Mouse (Mus musculus): ENCODE results near the gene Nr6a1. TPM values are rescaled to one million over a fixed set of nuclear protein-coding genes. Genes with fewer than 3 reads are reported as not detected.

Nr6a1 gene
- polyA plus RNA-seq, 1 experiment from 2014 or later, result 1.5 TPM

DNA sequence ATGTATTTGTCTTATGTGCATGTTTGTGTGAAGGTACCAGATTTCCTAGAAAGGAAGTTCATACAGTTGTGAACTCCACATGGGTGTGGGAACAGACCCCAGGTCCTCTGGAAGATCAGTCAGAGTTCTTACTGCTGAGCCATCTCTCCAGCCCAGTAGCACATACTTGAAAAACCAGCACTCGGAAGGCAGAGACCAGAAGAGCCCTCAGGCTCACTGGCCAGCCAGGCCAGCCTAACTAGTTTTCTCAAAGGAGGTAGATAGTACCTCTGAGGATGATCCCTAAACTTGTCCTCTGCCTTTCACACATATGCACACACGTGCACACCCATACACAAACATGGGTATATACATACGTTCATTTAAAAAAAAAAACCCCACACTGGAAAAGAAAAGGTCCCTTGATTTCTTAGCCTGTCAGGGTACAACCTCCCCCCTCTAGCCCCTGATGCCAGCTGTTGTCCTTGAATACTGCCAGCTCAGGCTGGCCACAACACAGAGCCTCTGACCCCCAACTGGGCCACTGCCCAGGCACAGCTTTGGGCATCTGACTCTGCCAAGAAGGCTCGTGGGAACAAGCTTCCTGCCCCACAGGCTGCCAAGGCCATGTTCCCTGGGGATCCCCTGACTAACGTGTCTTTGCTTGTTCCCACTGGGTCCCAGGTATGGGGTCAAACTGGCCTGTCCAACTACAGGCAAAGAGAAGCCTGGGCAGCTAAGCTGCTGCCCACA, 25.8 kb upstream of the Nr6a1 start:
- Histone ChIP-seq H3K4me3 (no peak overlapping the region), H3K36me3 (0 out of 2 replicates have a peak, but pooled peaks cover 16% of the 10 kb centered on the region), H3K9ac (no peak overlapping the region), H3K9me3 (no peaks in the 10 kb centered on the region), H3K4me2 (no peak overlapping the region), H3K27ac (no peak overlapping the region), H3K27me3 (no peaks in the 10 kb centered on the region), H3K4me1 (no peaks in the 10 kb centered on the region)
- no peak for ATAC-seq (ENCODE audit: insufficient number of reproducible peaks, insufficient read depth, low FRiP score, low TSS enrichment, low read depth)
- WGBS, result 59% methylated on average over 5 of the region's 5 CpGs

DNA sequence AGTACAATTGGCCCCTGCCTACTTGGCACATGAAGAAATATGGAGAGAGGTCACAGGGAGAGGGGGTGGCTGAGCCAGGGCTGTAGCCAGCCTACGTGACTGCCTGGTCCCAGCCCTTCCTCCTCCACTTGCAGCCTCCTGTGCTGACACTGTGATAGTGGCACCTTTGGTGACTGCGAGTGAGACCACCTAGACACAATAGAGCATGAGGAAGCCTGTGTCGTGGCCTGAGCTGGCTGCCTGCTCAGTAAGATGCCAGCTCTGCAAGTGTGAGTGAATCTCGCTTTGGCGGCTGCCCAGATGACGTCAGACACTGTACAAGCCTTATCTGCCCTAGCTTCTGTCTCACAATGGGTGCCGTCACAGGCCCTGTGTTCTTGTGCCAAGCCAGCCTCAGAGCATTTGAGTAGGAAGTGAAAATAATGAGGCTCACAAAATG, 22.8 kb upstream of the Nr6a1 start:
- 0 out of 2 replicates have a peak, but pooled peaks have one; percentile 53 for ATAC-seq (ENCODE audit: insufficient number of reproducible peaks, insufficient read depth, low FRiP score, low TSS enrichment, low read depth)
- Histone ChIP-seq H3K27me3 (no peaks in the 10 kb centered on the region), H3K9ac (no peak overlapping the region), H3K36me3 (peaks cover 13% of the 10 kb centered on the region; the same call in 1 of the 2 replicates), H3K4me1 (no peaks in the 10 kb centered on the region), H3K9me3 (no peaks in the 10 kb centered on the region), H3K4me2 (no peak overlapping the region), H3K27ac (no peak overlapping the region), H3K4me3 (no peak overlapping the region)
- 76% methylated on average over 7 of the region's 7 CpGs for WGBS

DNA sequence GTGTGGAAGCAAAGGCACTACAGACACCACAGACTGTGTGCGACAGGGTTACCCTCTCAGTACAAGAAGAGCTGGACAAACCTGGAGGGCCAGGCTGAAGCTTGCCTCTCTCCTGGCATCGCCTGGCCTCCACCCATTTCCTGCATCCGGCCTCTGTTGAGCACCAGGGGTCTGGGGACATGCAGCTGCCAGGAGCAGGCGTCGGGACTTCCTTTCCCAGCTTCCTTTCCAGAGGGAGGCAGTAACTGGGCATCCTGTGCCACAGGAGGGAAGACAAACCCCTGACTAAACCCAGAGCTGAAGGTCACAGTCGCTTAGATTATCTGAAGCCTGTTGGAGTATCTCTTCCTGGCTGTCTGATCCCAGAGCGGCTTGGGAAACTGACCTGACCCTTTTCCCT, 20.1 kb upstream of the Nr6a1 start:
- 66% methylated on average over 7 of the region's 7 CpGs for WGBS
- H3K4me3 ChIP-seq, result no peak overlapping the region
- H3K36me3 ChIP-seq, result peaks cover 13% of the 10 kb centered on the region; the same call in 1 of the 2 replicates
- no peak for ATAC-seq (ENCODE audit: insufficient number of reproducible peaks, insufficient read depth, low FRiP score, low TSS enrichment, low read depth)
- H3K9me3 ChIP-seq, result no peaks in the 10 kb centered on the region
- no peaks in the 10 kb centered on the region for H3K4me1 ChIP-seq
- H3K27ac ChIP-seq, result no peak overlapping the region
- H3K4me2 ChIP-seq, result no peak overlapping the region
- H3K27me3 ChIP-seq, result no peaks in the 10 kb centered on the region
- H3K9ac ChIP-seq, result no peak overlapping the region

DNA sequence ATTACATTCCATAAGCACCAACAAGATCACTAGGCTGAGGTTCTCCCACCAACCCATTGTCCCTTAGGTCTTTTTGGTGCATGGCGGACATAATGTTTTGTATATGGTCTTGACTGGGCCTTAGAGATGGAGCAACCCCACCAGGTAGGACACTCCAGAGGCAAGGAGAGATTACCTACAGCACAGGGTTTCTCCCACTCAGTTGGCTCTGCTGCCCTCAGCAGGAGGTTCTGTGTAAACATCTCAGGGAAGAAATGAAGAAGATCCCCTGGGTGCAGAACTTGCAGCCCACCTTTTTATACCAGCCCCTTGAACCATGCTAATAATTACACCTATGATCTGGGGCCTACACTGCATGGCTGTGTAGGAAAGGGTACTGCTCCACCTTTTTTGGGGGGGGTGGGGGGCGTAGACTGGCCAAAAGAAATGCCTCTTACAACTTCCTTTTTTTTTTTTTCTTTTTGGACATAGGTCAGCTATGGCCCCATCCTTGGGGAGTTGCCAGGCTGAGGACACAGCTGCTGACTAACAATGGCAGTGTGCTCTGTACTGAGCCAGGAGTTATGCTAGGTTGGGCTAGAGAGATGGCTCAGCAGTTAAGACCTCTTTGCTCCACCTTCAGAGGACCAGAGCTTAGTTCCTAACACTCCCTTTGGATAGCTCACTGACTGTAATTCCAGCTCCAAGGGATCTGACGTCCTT, 17.1 kb upstream of the Nr6a1 start:
- H3K27me3 ChIP-seq, result no peaks in the 10 kb centered on the region
- H3K4me2 ChIP-seq, result no peak overlapping the region
- H3K27ac ChIP-seq, result no peak overlapping the region
- no peak overlapping the region for H3K4me3 ChIP-seq
- H3K36me3 ChIP-seq, result peaks cover 7% of the 10 kb centered on the region; the same call in 1 of the 2 replicates
- ATAC-seq (ENCODE audit: insufficient number of reproducible peaks, insufficient read depth, low FRiP score, low TSS enrichment, low read depth), result no peak
- no peaks in the 10 kb centered on the region for H3K9me3 ChIP-seq
- no peaks in the 10 kb centered on the region for H3K4me1 ChIP-seq
- no peak overlapping the region for H3K9ac ChIP-seq
- 64% methylated on average over 3 of the region's 3 CpGs for WGBS

DNA sequence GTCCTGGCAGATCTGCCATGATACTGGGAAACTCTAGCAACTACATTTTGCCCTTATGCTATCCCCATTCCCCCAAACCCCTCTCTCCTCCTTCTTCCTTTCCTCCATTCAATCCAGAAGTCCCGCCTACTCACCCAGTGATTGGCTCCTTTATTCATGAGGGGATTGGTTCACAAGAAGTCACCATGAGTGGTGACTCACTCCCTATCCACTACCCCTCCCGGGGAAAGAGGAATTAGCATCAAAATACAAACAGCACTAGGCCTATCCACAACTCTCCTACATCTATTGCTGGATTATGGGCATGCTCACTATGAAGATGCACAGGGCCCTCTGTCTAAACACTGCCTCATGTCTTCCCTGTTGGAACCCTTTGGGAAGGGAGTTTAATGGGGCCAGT, 16.5 kb upstream of the Nr6a1 start:
- Histone ChIP-seq H3K9me3 (no peaks in the 10 kb centered on the region), H3K4me1 (no peaks in the 10 kb centered on the region), H3K9ac (no peak overlapping the region), H3K4me3 (no peak overlapping the region), H3K4me2 (no peak overlapping the region), H3K27ac (no peak overlapping the region), H3K27me3 (no peaks in the 10 kb centered on the region), H3K36me3 (peaks cover 5% of the 10 kb centered on the region; the same call in 1 of the 2 replicates)
- ATAC-seq (ENCODE audit: insufficient number of reproducible peaks, insufficient read depth, low FRiP score, low TSS enrichment, low read depth), result no peak
- 51% methylated on average over 2 of the region's 2 CpGs for WGBS

DNA sequence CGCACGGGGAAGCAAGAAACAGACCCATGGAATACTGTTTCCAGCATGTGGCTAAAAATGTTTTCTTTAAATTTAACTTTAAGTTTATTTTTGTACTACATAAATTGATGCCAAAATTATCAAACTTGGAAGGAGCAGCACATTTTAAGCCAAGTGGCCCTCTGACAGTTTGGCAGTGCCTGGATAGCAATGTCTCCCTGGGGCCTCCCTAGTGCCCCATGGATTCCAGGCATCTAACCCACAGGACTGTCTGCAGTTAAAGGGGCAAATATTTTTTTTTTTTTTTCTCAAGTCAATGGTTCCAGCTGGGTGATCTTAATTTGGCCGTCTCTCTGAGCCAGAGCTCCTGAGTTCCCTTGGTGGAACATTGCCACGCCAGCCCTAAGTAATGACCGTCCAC, 15.7 kb upstream of the Nr6a1 start:
- no peak overlapping the region for H3K9ac ChIP-seq
- H3K4me3 ChIP-seq, result no peak overlapping the region
- H3K27me3 ChIP-seq, result no peaks in the 10 kb centered on the region
- H3K27ac ChIP-seq, result no peak overlapping the region
- H3K4me1 ChIP-seq, result no peaks in the 10 kb centered on the region
- no peak for ATAC-seq (ENCODE audit: insufficient number of reproducible peaks, insufficient read depth, low FRiP score, low TSS enrichment, low read depth)
- peaks cover 4% of the 10 kb centered on the region; the same call in 1 of the 2 replicates for H3K36me3 ChIP-seq
- no peaks in the 10 kb centered on the region for H3K9me3 ChIP-seq
- no peak overlapping the region for H3K4me2 ChIP-seq
- 85% methylated on average over 5 of the region's 5 CpGs for WGBS

DNA sequence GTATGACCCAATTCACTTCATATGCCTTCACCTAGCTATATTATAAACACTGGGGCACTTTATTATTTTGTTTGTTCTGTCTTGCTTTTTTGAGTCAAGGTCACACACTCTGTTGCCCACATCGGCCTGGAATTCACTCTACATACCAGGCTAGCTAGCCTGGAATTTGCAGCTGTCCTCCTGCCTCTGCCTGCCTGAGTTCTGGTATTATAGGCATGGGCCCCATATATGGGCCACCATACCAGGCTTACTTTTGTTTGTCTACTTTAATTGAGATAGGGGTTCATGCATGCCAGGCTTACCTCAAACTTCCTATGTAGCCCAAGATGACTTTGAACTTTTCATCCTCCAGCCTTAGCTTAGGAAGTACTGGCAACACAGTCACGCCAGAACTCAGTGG, 14.4 kb upstream of the Nr6a1 start:
- no peaks in the 10 kb centered on the region for H3K9me3 ChIP-seq
- 83% methylated on average over 2 of the region's 2 CpGs for WGBS
- H3K36me3 ChIP-seq, result no peaks in the 10 kb centered on the region
- H3K4me1 ChIP-seq, result peaks cover 9% of the 10 kb centered on the region
- H3K9ac ChIP-seq, result no peak overlapping the region
- no peak overlapping the region for H3K4me2 ChIP-seq
- no peak for ATAC-seq (ENCODE audit: insufficient number of reproducible peaks, insufficient read depth, low FRiP score, low TSS enrichment, low read depth)
- H3K27me3 ChIP-seq, result no peaks in the 10 kb centered on the region
- H3K27ac ChIP-seq, result no peak overlapping the region
- no peak overlapping the region for H3K4me3 ChIP-seq

DNA sequence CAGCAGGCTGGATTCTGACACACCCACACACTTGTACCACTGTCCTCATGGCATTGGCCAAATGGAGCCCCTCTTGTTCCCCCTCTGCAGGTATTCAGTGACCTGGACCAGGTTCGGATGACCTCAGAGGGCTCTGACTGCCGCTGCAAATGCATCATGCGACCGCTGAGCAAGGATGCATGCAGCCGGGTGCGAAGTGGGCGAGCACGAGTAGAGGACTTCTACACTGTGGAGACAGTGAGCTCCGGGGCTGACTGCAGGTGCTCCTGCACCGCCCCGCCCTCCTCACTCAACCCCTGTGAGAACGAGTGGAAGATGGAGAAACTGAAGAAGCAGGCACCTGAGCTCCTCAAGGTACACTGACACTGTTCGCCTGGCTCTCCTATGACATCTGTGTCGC, 13.9 kb upstream of the Nr6a1 start:
- H3K9ac ChIP-seq, result no peak overlapping the region
- H3K36me3 ChIP-seq, result no peaks in the 10 kb centered on the region
- 81% methylated on average over 14 of the region's 14 CpGs for WGBS
- no peaks in the 10 kb centered on the region for H3K9me3 ChIP-seq
- peaks cover 10% of the 10 kb centered on the region for H3K4me1 ChIP-seq
- H3K27me3 ChIP-seq, result no peaks in the 10 kb centered on the region
- H3K27ac ChIP-seq, result no peak overlapping the region
- no peak overlapping the region for H3K4me3 ChIP-seq
- no peak overlapping the region for H3K4me2 ChIP-seq
- ATAC-seq (ENCODE audit: insufficient number of reproducible peaks, insufficient read depth, low FRiP score, low TSS enrichment, low read depth), result no peak

DNA sequence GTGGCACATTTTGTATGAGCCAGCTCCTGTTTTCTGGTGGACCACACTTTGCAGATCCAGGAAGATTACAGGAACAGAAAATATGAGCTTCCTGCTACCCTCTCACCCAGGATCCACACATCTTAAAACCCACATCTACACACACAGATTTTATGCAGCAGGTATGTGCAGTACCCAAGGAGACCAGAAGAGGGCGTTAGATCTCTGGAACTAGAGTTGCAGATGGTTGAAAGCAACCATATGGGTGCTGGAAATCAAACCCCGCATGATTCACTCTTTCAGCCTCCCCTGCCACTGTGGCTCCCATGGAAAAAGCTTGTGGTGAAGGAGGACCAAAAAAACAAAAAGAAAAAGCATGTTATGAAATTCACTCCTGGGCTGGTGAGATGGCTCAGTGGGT, 11.6 kb upstream of the Nr6a1 start:
- H3K9me3 ChIP-seq, result no peaks in the 10 kb centered on the region
- no peak for ATAC-seq (ENCODE audit: insufficient number of reproducible peaks, insufficient read depth, low FRiP score, low TSS enrichment, low read depth)
- no peaks in the 10 kb centered on the region for H3K36me3 ChIP-seq
- no peak overlapping the region for H3K27ac ChIP-seq
- no peak overlapping the region for H3K4me2 ChIP-seq
- no peak overlapping the region for H3K9ac ChIP-seq
- 74% methylated on average over 2 of the region's 2 CpGs for WGBS
- peaks cover 23% of the 10 kb centered on the region for H3K4me1 ChIP-seq
- no peak overlapping the region for H3K4me3 ChIP-seq
- H3K27me3 ChIP-seq, result no peaks in the 10 kb centered on the region

DNA sequence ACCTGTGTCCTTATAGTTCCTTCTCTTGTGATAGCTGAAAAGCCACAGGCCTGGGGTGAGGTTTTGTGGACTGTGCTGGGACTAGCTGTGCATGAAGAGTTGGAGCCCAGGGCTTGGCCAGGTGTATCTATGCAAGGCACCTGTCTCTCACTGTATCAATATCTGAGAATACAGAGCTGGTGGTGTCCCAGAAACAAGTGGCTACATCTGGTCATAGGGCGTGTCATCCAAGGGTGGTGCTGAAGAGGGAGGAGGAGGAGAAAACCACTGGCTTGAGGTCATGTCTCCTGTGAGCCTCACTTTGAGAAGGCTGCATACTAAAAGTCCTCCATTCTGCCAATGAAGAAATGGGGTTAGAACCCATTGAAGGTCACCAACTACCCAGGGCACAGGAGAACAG, 10.5 kb upstream of the Nr6a1 start:
- no peak overlapping the region for H3K4me3 ChIP-seq
- H3K36me3 ChIP-seq, result no peaks in the 10 kb centered on the region
- H3K27me3 ChIP-seq, result no peaks in the 10 kb centered on the region
- no peak overlapping the region for H3K27ac ChIP-seq
- WGBS, result 88% methylated on average over 1 of the region's 1 CpGs
- H3K9ac ChIP-seq, result no peak overlapping the region; the same call in 1 of the 2 replicates
- H3K4me1 ChIP-seq, result peaks cover 32% of the 10 kb centered on the region
- no peak overlapping the region for H3K4me2 ChIP-seq
- H3K9me3 ChIP-seq, result no peaks in the 10 kb centered on the region
- no peak for ATAC-seq (ENCODE audit: insufficient number of reproducible peaks, insufficient read depth, low FRiP score, low TSS enrichment, low read depth)

DNA sequence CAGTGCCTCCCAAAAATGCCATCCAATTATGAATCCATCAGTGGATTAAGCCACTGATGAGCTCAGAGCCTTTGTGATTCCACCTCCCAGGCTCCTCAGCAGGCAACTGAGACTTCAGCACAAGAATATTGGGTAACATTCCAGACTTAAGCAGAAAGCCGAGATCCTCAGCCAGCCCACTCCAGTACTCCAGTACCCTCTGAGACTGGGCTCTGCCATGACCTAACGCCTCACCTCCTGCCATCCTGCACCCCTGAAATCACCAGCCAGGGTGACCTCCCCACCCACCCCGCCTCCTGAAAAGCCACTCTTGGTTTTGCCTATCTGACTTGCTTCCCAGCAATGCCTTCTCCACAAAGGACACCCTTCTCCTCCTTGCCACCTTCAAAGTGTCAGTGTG, 9.9 kb upstream of the Nr6a1 start:
- no peaks in the 10 kb centered on the region for H3K9me3 ChIP-seq
- 71% methylated on average over 3 of the region's 3 CpGs for WGBS
- H3K4me1 ChIP-seq, result peaks cover 34% of the 10 kb centered on the region
- H3K27me3 ChIP-seq, result no peaks in the 10 kb centered on the region
- no peak for ATAC-seq (ENCODE audit: insufficient number of reproducible peaks, insufficient read depth, low FRiP score, low TSS enrichment, low read depth)
- peak overlapping the region; percentile 27; the same call in 1 of the 2 replicates for H3K9ac ChIP-seq
- H3K27ac ChIP-seq, result no peak overlapping the region; the same call in 1 of the 2 replicates
- H3K4me2 ChIP-seq, result no peak overlapping the region
- no peaks in the 10 kb centered on the region for H3K36me3 ChIP-seq
- no peak overlapping the region for H3K4me3 ChIP-seq
